Mouse (Mus musculus) heart, postnatal 4 days (tissue): ENCODE measurements around the gene Lgr5. TPM values are rescaled to one million over a fixed set of nuclear protein-coding genes. Genes with fewer than 3 reads are reported as not detected.

Experiments
- DNase-seq: peaks from one replicate; pipeline ENCODE4 v3.0.0; 2021
- total RNA-seq, 2 experiments: library from RNA; stranded (reverse); gene quantifications; 2 replicates each; pipeline ENCODE4 v1.2.3; 2021

The Lgr5 gene
- total RNA-seq, 2 experiments from 2014 or later: 0.09 to 0.26 TPM

DNA sequence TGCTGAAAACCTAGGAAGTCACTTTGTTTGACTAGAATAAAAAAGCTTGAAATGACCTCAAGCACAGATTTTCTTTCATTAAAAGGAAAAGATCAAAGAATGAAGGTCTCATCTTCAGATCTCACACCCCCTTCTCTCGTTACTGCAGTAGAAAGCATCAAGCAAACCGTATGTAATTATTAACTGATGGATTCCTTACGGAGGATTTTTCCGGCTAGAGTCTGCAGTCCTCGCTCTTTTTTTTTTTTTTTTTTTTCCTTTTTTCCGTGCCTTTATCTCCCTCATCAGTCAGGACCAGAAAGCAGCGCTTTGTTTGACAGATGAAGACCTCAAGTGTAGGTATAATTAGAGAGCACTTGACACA is 93.8 kb downstream of the Lgr5 start:
- no peak for DNase-seq

DNA sequence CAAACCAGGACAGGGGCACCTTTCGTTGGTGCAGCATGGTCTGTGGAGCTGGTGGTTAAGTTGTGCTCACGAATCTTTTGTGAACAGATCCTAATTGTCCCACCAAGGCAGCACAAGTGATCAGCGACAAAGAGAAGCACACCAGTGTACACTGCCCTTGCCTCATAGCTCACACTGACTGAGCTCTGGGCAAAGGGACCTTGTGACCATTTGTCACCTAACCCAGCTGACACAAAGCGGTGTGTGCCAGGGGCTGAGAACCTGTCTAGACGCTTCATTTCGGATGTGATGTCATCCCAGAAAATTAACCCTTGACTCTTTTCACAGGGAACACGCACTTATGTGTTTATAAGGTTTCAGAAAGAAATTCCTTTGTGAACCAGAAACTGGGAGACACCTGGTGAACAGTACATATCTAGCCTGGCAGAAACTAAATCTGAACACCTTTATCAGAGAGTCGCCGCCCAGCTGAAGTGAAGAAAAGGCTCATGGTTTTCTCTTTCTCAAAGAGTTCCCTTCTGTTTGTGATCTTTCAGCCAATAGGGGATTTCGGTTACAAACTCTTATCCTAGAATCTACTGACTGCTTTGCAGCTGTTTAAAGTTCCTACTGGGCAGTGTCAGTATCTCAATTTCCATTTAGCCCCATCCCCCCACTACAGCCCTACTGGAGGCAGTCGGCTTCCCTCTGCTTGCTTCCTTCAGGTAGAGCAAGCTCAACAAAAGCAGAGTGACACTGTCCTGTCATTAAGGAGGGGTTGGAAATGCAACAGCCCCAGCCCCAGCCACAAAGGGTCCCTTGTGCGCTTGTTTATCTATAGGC is 94.4 kb downstream of the Lgr5 start:
- no peak for DNase-seq

- DNase-seq: no peak
These were observed 95.6 kb downstream of the Lgr5 start for GRCm38 (mm10) chr10:115491803-115492510.

DNA sequence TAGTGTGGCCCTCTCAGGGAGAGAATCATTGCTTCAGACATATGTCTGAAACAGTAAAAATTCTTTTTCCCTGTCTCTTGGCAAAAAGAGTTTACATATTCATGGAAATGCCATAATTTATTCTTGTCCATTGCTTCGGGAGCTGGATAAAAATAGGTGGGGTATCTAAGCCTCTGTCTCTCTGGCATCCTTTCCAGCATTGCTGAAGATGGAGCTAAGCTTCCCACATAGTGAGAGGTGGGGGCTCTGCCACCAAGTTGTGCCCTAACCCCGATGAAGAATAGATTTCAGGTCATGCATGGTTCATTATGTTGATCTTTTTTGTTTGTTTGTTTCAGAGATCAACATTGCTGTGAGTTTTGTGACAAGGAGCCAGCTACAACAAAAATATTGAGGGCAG is 102.0 kb downstream of the Lgr5 start:
- no peak for DNase-seq

GRCm38 (mm10) chr10:115484660-115485059 is 102.9 kb downstream of the Lgr5 start:
- DNase-seq: no peak

GRCm38 (mm10) chr10:115478441-115479141 is 109.0 kb downstream of the Lgr5 start:
- DNase-seq: no peak

GRCm38 (mm10) chr10:115476506-115476905 is 111.1 kb downstream of the Lgr5 start:
- DNase-seq: no peak

- DNase-seq: no peak
These were observed 112.5 kb downstream of the Lgr5 start for GRCm38 (mm10) chr10:115475000-115475550.

GRCm38 (mm10) chr10:115473213-115473961 is 114.2 kb downstream of the Lgr5 start:
- DNase-seq: no peak

- DNase-seq: no peak
These were observed 116.8 kb downstream of the Lgr5 start for GRCm38 (mm10) chr10:115470621-115471334.

DNA sequence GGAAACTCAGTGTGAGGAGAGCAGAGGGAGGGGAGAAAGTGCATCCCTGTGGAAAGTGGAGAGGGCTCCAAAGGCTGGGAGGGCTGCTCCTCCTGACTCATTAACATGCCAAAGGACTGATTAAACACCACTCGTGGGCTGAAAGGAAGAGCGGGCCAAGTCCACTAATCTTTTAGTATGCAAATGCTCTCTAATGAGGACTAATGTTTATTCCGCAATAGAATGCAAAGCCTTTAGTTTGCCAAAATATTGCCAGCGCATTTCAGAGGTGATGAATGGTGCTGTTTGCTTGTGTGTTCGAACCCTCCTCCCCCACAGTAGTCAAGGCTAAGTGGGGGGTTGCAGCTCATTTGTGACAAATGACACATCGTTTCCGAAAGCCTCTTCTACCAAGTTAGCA is 118.5 kb downstream of the Lgr5 start:
- DNase-seq: no peak

- DNase-seq: no peak
These were observed 118.9 kb downstream of the Lgr5 start for GRCm38 (mm10) chr10:115468632-115469031.

- no peak for DNase-seq
These were observed 119.6 kb downstream of the Lgr5 start for GRCm38 (mm10) chr10:115467985-115468384.

- no peak for DNase-seq
These were observed 121.8 kb downstream of the Lgr5 start for GRCm38 (mm10) chr10:115465778-115466177.

- DNase-seq: no peak
These were observed 122.5 kb downstream of the Lgr5 start for GRCm38 (mm10) chr10:115465072-115465471.

GRCm38 (mm10) chr10:115462646-115463045 is 124.9 kb downstream of the Lgr5 start:
- no peak for DNase-seq

GRCm38 (mm10) chr10:115457368-115458021 is 130.1 kb downstream of the Lgr5 start:
- no peak for DNase-seq

- DNase-seq: no peak
These were observed 139.0 kb downstream of the Lgr5 start for GRCm38 (mm10) chr10:115448614-115449013.

DNA sequence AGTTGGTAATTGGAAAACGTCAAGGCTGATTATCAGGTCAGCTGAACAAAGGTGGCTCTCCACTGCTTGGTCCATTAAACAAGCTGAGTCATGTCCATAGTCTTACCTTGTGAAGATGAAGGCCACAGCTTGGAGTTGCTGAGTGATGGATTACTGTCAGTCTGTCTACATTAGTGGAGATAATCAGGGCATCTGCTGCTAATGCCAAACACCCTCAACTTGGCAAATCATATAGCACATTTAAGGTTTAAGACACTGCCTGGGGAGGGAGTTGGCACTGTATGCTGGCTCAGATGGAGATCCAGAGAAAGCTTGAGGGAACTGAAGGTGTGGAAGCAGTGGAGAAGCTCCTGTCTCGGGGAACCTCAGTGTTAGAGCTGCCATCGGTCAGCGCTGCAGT is 150.3 kb downstream of the Lgr5 start:
- DNase-seq: no peak

DNA sequence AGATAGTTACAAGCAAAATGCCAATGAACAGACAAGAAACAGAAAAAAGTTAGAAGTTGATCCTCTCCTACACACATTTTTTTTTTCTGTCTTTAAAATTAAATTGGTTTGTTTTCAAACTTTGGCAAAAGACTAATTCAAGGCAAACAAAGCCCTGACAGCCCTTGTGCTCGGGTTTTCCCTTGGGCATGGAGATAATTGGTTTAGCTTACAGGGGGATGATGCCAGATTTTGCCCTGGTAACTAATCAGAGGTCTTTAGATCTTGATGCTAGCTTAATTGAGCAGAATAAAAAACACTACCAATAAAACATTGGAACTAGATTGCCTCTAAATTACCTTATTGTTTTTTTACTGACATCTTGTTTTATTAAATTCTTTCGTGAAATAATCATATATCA is 162.2 kb downstream of the Lgr5 start:
- no peak for DNase-seq

- DNase-seq: no peak
These were observed 165.6 kb downstream of the Lgr5 start for GRCm38 (mm10) chr10:115421976-115422375.
